Mouse (Mus musculus) monocyte, adult 2 months (primary cell): ENCODE measurements around the gene Ddx39b.
A peak's percentile ranks its signal among the peaks of the same experiment; 100 is the strongest.

ENCODE experiments used
- DNase-seq, 2 experiments: peaks; one replicate each; pipeline ENCODE4 v3.0.0; 2022; ENCODE audit warnings: low spot score in 2 of 2, low read depth in 1 of 2

Ddx39b gene

GRCm38 (mm10) chr17:35242015-35242941, 732 bp downstream of the Ddx39b start:
- peak in 1 of 2 experiments; percentile 71 for DNase-seq

- DNase-seq, result no peak
These were observed 1.5 kb downstream of the Ddx39b start for GRCm38 (mm10) chr17:35243086-35243485.

- DNase-seq, result no peak
These were observed 3.5 kb downstream of the Ddx39b start for GRCm38 (mm10) chr17:35244999-35245398.

GRCm38 (mm10) chr17:35245731-35246623, 4.4 kb downstream of the Ddx39b start:
- DNase-seq, result no peak

- no peak for DNase-seq
These were observed 5.6 kb downstream of the Ddx39b start for GRCm38 (mm10) chr17:35247144-35247543.

- no peak for DNase-seq
These were observed 7.4 kb downstream of the Ddx39b start for GRCm38 (mm10) chr17:35248986-35249385.

GRCm38 (mm10) chr17:35249451-35250197, 8.1 kb downstream of the Ddx39b start:
- DNase-seq, result no peak

GRCm38 (mm10) chr17:35250348-35251120, 9.0 kb downstream of the Ddx39b start:
- DNase-seq, result no peak

- no peak for DNase-seq
These were observed 9.7 kb downstream of the Ddx39b start for GRCm38 (mm10) chr17:35251162-35251719.

- no peak for DNase-seq
These were observed 10.4 kb downstream of the Ddx39b start for GRCm38 (mm10) chr17:35251981-35252380.

GRCm38 (mm10) chr17:35252619-35253292, 11.2 kb downstream of the Ddx39b start:
- DNase-seq, result no peak

GRCm38 (mm10) chr17:35253293-35254093, 11.9 kb downstream of the Ddx39b start:
- DNase-seq, result no peak

- DNase-seq, result peak in 1 of 2 experiments; percentile 68
These were observed 12.9 kb downstream of the Ddx39b start for GRCm38 (mm10) chr17:35254241-35255098.

GRCm38 (mm10) chr17:35255301-35255700, 13.8 kb downstream of the Ddx39b start:
- no peak for DNase-seq

- no peak for DNase-seq
These were observed 14.2 kb downstream of the Ddx39b start for GRCm38 (mm10) chr17:35255704-35256103.

GRCm38 (mm10) chr17:35257378-35257777, 15.8 kb downstream of the Ddx39b start:
- DNase-seq, result no peak

- DNase-seq, result peak; percentile 91 to 96
These were observed 16.4 kb downstream of the Ddx39b start for GRCm38 (mm10) chr17:35257824-35258491.
